Mouse (Mus musculus): ENCODE results near the gene Thra. TPM values are rescaled to one million over a fixed set of nuclear protein-coding genes. Genes with fewer than 3 reads are reported as not detected.
A peak's percentile ranks its signal among the peaks of the same experiment; 100 is the strongest.
"Not testable (repeated sequence)": the region's sequence is repeated elsewhere in the genome, so short reads cannot be mapped to it uniquely, and the experiment has no call there.

The Thra gene
- polyA plus RNA-seq, 1 experiment from 2014 or later: 42.7 TPM

DNA sequence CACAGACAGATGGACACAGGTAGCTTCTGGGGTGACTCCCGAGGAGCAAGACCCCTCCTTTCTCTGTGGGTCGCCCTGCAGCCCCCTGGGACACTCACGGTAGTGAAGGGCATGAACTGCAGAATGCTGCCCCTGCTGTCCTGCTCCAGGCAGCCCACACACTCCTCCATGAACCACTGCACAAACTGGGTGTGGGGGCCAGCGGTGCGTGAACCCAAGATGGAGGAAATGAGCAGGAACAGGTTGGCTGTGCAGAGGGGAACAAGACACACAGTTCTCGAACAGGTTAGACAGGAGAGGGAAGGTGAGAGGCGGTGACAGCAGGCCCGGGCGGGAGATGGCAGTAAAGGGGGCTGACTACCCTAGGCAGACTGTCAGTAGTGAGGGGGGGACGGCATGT lies 35.4 kb upstream of the Thra start:
- Histone ChIP-seq H3K4me3 (replicated peaks) (no peak overlapping the region), H3K4me2 (no peak overlapping the region), H3K36me3 (peaks cover 30% of the 10 kb centered on the region), H3K9ac (no peak overlapping the region), H3K9me3 (no peaks in the 10 kb centered on the region), H3K27ac (no peak overlapping the region), H3K4me1 (peaks cover 29% of the 10 kb centered on the region), H3K27me3 (replicated peaks) (no peaks in the 10 kb centered on the region; the same call in 1 of the 2 replicates)
- ATAC-seq (ENCODE audit: insufficient read depth, low FRiP score, low read depth): no peak
- 89% methylated on average over 10 of the region's 10 CpGs for WGBS

DNA sequence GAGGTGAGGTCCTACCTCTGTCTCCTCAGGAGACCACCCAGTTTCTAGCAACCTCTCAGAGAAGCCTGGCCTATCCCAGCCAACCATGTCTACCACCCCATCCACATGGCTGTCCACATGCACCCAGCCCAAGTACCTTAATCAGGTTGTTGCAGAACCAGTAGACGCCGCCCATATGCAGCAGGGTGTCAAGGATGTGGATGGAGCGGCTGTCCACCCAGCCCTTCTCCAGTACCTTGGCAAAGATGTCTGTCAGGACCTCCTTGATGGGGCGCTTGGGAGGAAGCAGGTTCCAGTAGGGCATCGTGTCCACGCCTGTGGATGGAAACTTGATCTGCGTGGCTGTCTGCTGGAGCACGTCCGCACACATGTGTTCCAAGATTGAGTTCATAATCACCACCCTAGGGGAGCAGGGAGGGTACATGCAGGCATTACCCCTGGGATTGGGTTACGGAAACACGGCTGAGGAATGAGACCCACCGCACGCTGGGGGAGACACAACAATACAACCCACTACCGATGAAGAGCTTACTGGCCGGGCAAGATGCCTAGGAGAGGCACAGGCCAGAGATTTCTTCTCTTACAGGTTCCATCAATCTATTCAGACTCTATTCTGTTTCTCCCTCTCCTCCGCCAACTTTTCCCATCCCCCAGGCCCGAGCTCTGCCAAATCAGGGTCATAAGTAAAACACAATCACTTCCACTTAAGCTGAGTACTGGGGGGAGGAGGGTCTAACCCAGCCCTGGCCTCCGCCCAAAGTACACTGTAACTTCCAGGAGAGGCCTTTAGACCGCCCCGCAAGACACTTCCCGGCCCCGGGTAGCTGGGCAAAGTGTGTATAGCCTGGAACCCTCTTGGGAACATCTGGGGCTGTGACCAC lies 32.8 kb upstream of the Thra start:
- H3K4me1 ChIP-seq: peaks cover 28% of the 10 kb centered on the region
- no peaks in the 10 kb centered on the region for H3K27me3 ChIP-seq (replicated peaks)
- no peaks in the 10 kb centered on the region for H3K9me3 ChIP-seq
- H3K4me3 ChIP-seq (replicated peaks): no peak overlapping the region
- no peak overlapping the region for H3K9ac ChIP-seq
- H3K4me2 ChIP-seq: no peak overlapping the region
- H3K27ac ChIP-seq: peak overlapping the region; percentile 69
- 74% methylated on average over 22 of the region's 22 CpGs for WGBS
- peak; percentile 16; the same call in 1 of the 2 replicates for ATAC-seq (ENCODE audit: insufficient read depth, low FRiP score, low read depth)
- H3K36me3 ChIP-seq: peaks cover 34% of the 10 kb centered on the region

DNA sequence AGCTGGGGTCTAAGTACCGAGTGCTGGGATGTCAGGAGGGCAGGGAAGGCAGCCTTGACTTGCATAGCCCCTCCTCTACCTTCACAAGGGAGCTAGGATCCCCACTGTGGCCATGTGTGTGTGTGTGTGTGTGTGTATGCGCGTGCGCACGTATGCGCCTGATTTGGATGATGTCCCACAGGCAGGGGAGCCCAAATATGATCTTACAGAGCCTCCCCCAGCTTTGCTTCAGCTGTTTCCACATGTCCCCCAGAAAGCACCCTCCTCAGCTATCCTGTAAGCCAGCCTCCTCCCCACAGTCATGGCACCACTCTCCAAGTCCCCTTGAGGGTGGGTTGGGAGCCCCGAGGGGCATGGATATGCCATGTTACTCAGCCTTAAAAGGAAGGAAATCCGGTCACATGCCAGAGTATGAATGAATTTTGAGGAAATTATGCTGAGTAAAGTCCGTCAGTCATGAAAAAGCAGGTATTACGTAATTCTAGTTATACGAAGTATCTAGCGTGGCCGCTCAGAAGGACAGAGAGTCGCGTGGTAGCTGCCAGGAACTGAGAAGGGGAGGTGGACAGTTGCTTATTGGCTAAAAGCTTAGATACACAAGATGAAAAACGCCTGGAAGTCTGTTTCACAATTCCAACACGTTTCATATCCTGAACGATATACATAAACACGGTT lies 32.0 kb upstream of the Thra start:
- no peaks in the 10 kb centered on the region for H3K9me3 ChIP-seq
- no peak overlapping the region for H3K9ac ChIP-seq
- H3K27ac ChIP-seq: peak overlapping the region; percentile 69
- no peak for ATAC-seq (ENCODE audit: insufficient read depth, low FRiP score, low read depth)
- H3K4me1 ChIP-seq: peaks cover 28% of the 10 kb centered on the region
- no peak overlapping the region for H3K4me3 ChIP-seq (replicated peaks)
- 77% methylated on average over 19 of the region's 19 CpGs for WGBS
- H3K36me3 ChIP-seq: peaks cover 39% of the 10 kb centered on the region
- no peak overlapping the region for H3K4me2 ChIP-seq
- no peaks in the 10 kb centered on the region for H3K27me3 ChIP-seq (replicated peaks)

GRCm38 (mm10) chr11:98709001-98709741 lies 31.3 kb upstream of the Thra start:
- 72% methylated on average over 26 of the region's 26 CpGs for WGBS
- H3K9me3 ChIP-seq: no peaks in the 10 kb centered on the region
- no peak overlapping the region for H3K9ac ChIP-seq
- peak overlapping the region; percentile 69; the same call in 1 of the 2 replicates for H3K27ac ChIP-seq
- no peak overlapping the region for H3K4me2 ChIP-seq
- ATAC-seq (ENCODE audit: insufficient read depth, low FRiP score, low read depth): no peak
- peaks cover 43% of the 10 kb centered on the region for H3K36me3 ChIP-seq
- H3K27me3 ChIP-seq (replicated peaks): no peaks in the 10 kb centered on the region
- H3K4me3 ChIP-seq (replicated peaks): no peak overlapping the region
- H3K4me1 ChIP-seq: peaks cover 28% of the 10 kb centered on the region

GRCm38 (mm10) chr11:98710416-98711045 lies 29.9 kb upstream of the Thra start:
- ATAC-seq (ENCODE audit: insufficient read depth, low FRiP score, low read depth): 0 out of 2 replicates have a peak, but pooled peaks have one; percentile 17
- WGBS: 48% methylated on average over 12 of the region's 12 CpGs
- Histone ChIP-seq H3K9me3 (no peaks in the 10 kb centered on the region), H3K9ac (no peak overlapping the region), H3K36me3 (peaks cover 41% of the 10 kb centered on the region), H3K27ac (0 out of 2 replicates have a peak overlapping the region, but pooled peaks have one; percentile 24), H3K4me1 (peaks cover 28% of the 10 kb centered on the region), H3K27me3 (replicated peaks) (no peaks in the 10 kb centered on the region), H3K4me2 (no peak overlapping the region; the same call in 1 of the 2 replicates), H3K4me3 (replicated peaks) (no peak overlapping the region)

GRCm38 (mm10) chr11:98711046-98711434 lies 29.4 kb upstream of the Thra start:
- Histone ChIP-seq H3K27me3 (replicated peaks) (no peaks in the 10 kb centered on the region), H3K4me3 (replicated peaks) (no peak overlapping the region), H3K4me1 (peaks cover 28% of the 10 kb centered on the region), H3K27ac (0 out of 2 replicates have a peak overlapping the region, but pooled peaks have one; percentile 24), H3K9ac (no peak overlapping the region), H3K4me2 (no peak overlapping the region), H3K36me3 (peaks cover 45% of the 10 kb centered on the region), H3K9me3 (no peaks in the 10 kb centered on the region)
- 79% methylated on average over 4 of the region's 4 CpGs for WGBS
- ATAC-seq (ENCODE audit: insufficient read depth, low FRiP score, low read depth): no peak

GRCm38 (mm10) chr11:98712009-98712408 lies 28.4 kb upstream of the Thra start:
- H3K27ac ChIP-seq; H3K9me3 ChIP-seq; H3K27me3 ChIP-seq (replicated peaks); H3K9ac ChIP-seq; H3K4me2 ChIP-seq; H3K4me3 ChIP-seq (replicated peaks); ATAC-seq (ENCODE audit: insufficient read depth, low FRiP score, low read depth): not testable (repeated sequence)
- H3K36me3 ChIP-seq: peaks cover 37% of the 10 kb centered on the region
- WGBS: 81% methylated on average over 6 of the region's 6 CpGs
- H3K4me1 ChIP-seq: peaks cover 28% of the 10 kb centered on the region

DNA sequence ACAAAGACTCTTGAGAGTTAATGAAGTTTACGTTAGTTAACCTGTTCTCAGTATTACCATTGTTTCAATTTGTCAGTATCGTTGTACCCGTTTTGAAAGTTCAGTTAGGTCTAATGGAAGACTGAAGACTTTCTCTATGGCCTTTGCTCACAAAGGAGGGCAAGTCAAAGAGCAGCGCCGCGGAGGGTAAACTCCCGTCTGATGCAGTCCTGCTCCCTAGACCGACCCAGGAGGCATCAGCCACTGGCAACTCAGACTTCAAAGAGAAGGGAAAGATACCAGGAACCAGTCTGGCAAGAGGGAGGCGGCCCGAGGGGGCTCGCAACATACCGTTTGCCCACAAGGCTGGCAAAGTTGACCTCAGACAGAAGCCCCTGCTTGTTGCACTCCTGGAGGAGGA lies 26.7 kb upstream of the Thra start:
- Histone ChIP-seq H3K9me3 (no peaks in the 10 kb centered on the region), H3K4me1 (peaks cover 23% of the 10 kb centered on the region), H3K27me3 (replicated peaks) (no peaks in the 10 kb centered on the region), H3K9ac (no peak overlapping the region), H3K4me3 (replicated peaks) (no peak overlapping the region), H3K4me2 (no peak overlapping the region), H3K36me3 (peaks cover 25% of the 10 kb centered on the region), H3K27ac (no peak overlapping the region)
- ATAC-seq (ENCODE audit: insufficient read depth, low FRiP score, low read depth): no peak
- 75% methylated on average over 12 of the region's 12 CpGs for WGBS

GRCm38 (mm10) chr11:98715946-98716345 lies 24.5 kb upstream of the Thra start:
- Histone ChIP-seq H3K4me3 (replicated peaks) (no peak overlapping the region), H3K4me1 (peaks cover 10% of the 10 kb centered on the region), H3K9me3 (no peaks in the 10 kb centered on the region), H3K4me2 (no peak overlapping the region), H3K27ac (no peak overlapping the region), H3K9ac (no peak overlapping the region), H3K36me3 (peaks cover 22% of the 10 kb centered on the region), H3K27me3 (replicated peaks) (no peaks in the 10 kb centered on the region)
- ATAC-seq (ENCODE audit: insufficient read depth, low FRiP score, low read depth): no peak
- 93% methylated on average over 9 of the region's 9 CpGs for WGBS

GRCm38 (mm10) chr11:98717904-98718303 lies 22.5 kb upstream of the Thra start:
- Histone ChIP-seq H3K4me2 (no peak overlapping the region), H3K27me3 (replicated peaks) (no peaks in the 10 kb centered on the region), H3K27ac (0 out of 2 replicates have a peak overlapping the region, but pooled peaks have one; percentile 11), H3K4me3 (replicated peaks) (no peak overlapping the region), H3K4me1 (peaks cover 21% of the 10 kb centered on the region), H3K9me3 (no peaks in the 10 kb centered on the region), H3K9ac (no peak overlapping the region), H3K36me3 (peaks cover 16% of the 10 kb centered on the region)
- ATAC-seq (ENCODE audit: insufficient read depth, low FRiP score, low read depth): no peak
- 20% methylated on average over 13 of the region's 13 CpGs for WGBS

DNA sequence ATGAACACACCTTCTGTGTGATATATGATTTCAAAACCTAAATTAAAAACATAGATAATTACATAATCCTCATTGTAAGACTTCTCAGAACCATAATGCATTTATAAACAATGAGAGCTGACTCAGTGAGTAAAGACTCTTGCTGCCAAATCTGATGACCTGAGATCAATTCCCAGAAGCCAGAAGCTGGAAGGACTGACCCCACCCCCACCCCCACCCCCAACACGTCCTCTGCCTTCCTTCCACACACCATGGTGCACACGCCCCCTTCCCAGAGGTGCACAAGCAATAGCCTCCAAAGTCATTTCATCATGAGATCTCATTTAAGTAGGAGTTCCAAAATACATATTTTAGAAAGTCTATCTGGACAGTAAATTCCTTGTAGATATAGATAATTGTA lies 19.7 kb upstream of the Thra start:
- Histone ChIP-seq H3K4me1 (peaks cover 21% of the 10 kb centered on the region), H3K27me3 (replicated peaks) (no peaks in the 10 kb centered on the region), H3K27ac (no peak overlapping the region), H3K4me2 (no peak overlapping the region), H3K4me3 (replicated peaks) (no peak overlapping the region), H3K9ac (no peak overlapping the region), H3K9me3 (no peaks in the 10 kb centered on the region), H3K36me3 (peaks cover 7% of the 10 kb centered on the region; the same call in 1 of the 2 replicates)
- ATAC-seq (ENCODE audit: insufficient read depth, low FRiP score, low read depth): no peak
- WGBS: 72% methylated on average over 2 of the region's 2 CpGs
